Mouse (Mus musculus) forebrain, postnatal 0 days (tissue): ENCODE measurements around the gene Rufy4. TPM values are rescaled to one million over a fixed set of nuclear protein-coding genes. Genes with fewer than 3 reads are reported as not detected.

ENCODE experiments used
- ATAC-seq: fragments of 200-750 bp; cut with Nextera tagmentation; 2 replicates; pipeline ENCODE4 v1.8.0; 2017; ENCODE audit warnings: mild to moderate bottlenecking, moderate library complexity
- DNase-seq: peaks from one replicate; pipeline ENCODE4 v3.0.0-alpha.2; 2015
- H3K27ac ChIP-seq: fragments of 300-500 bp; sonication (generic); 2 replicates; pipeline ENCODE4 v1.5.1; 2014; ENCODE audit warnings: low read depth, mild to moderate bottlenecking, antibody characterized with exemption, low read length, moderate library complexity, mixed read lengths
- H3K27me3 ChIP-seq: fragments of 300-500 bp; sonication (generic); 2 replicates; pipeline ENCODE4 v1.6.1; 2014; ENCODE audit warnings: mild to moderate bottlenecking, low read length, mixed read lengths; ENCODE audit not compliant: insufficient read depth
- H3K36me3 ChIP-seq: fragments of 300-500 bp; sonication (generic); 2 replicates; pipeline ENCODE4 v1.6.1; 2014; ENCODE audit warnings: mild to moderate bottlenecking, moderate library complexity; ENCODE audit not compliant: insufficient read depth
- H3K4me1 ChIP-seq: fragments of 300-500 bp; sonication (generic); 2 replicates; pipeline ENCODE4 v1.6.1; 2014; ENCODE audit warnings: antibody characterized with exemption; ENCODE audit not compliant: insufficient read depth
- H3K4me2 ChIP-seq: fragments of 300-500 bp; sonication (generic); 2 replicates; pipeline ENCODE4 v1.6.1; 2014; ENCODE audit warnings: low read depth, mild to moderate bottlenecking, moderate library complexity
- H3K4me3 ChIP-seq: fragments of 300-500 bp; sonication (generic); 2 replicates; pipeline ENCODE4 v1.5.1; 2014; ENCODE audit warnings: low read depth, low read length, mixed read lengths
- H3K9ac ChIP-seq: fragments of 300-500 bp; sonication (generic); 2 replicates; pipeline ENCODE4 v1.6.1; 2014; ENCODE audit warnings: mild to moderate bottlenecking
- H3K9me3 ChIP-seq: fragments of 300-500 bp; sonication (generic); 2 replicates; pipeline ENCODE4 v1.6.1; 2016; ENCODE audit warnings: low read length
- CTCF ChIP-seq: sonication (generic); IDR thresholded peaks from 2 replicates; pipeline ENCODE4 v1.5.1; 2016; ENCODE audit warnings: antibody characterized with exemption, control low read depth, low read depth
- WGBS: fragments of 180-500 bp; shearing (Covaris S2); extraction: QIAGEN DNeasy Blood & Tissue Kit; methylation state at CpG from one replicate; pipeline ENCODE4 v1.1.7; 2014; 5-methylcytosine and 5-hydroxymethylcytosine counted together
- polyA plus RNA-seq: library from polyadenylated mRNA; unstranded; fragments of >200 nt; fragmentation: Nextera tagmentation; extraction: Ambion mirVana; gene quantifications from 2 replicates; pipeline ENCODE4 v1.2.1, GENCODE M21; 2015
- total RNA-seq: library from RNA; depleted of rRNA; stranded (reverse); fragments of >200 nt; gene quantifications from 2 replicates; pipeline ENCODE4 v1.2.3, GENCODE M21; 2014; rRNA removed

The Rufy4 gene
- total RNA-seq: 0.15 TPM in 1 of 2 replicates, not detected in the other
- 0.08 and 0.13 TPM in 2 replicates for polyA plus RNA-seq

DNA sequence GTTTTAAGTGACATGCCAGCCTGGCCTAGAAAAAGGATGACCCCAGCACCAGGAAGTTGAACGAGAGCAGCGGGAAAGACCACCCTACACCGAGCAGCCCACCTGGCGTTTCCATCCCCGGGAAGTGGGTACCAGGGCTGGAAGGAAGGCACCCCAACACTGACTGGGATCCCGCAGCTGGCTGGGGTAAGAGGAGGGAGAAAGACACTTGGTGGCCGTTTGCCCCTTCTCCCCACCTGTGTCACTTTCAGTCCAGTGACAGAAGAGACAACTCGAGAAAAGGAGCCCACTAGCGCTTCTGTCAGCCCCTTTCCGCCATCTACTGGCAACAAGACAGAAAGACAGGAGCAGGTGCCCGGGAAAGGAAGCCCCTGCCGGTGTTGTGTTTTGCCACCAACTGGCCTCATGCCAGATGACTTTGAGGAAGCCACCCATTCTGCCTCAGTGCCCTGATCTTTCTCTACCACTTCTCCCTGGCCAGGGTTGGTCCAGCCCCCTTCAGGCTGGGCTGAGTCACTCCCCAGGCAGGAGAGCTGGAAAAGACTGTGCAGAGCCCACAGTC lies at the start of gene Rufy4:
TSS of gene Rufy4 (plus strand) at position 551 of the 562 bp plus-strand sequence.
- Histone ChIP-seq H3K9ac (peak within 1 kb of the TSS; percentile 25), H3K4me2 (peak within 1 kb of the TSS; percentile 78), H3K9me3 (no peaks in the 10 kb centered on the region), H3K27ac (no peak within 1 kb of the TSS), H3K4me1 (0 out of 2 replicates have a peak, but pooled peaks cover 6% of the 10 kb centered on the region), H3K27me3 (peaks cover 11% of the 10 kb centered on the region), H3K36me3 (no peaks in the 10 kb centered on the region), H3K4me3 (peak within 1 kb of the TSS; percentile 43)
- WGBS: under 1% methylated on average over 12 of the region's 12 CpGs
- peak; percentile 85 for TF ChIP-seq CTCF
- peak; percentile 81 for DNase-seq
- peak; percentile 66 for ATAC-seq

DNA sequence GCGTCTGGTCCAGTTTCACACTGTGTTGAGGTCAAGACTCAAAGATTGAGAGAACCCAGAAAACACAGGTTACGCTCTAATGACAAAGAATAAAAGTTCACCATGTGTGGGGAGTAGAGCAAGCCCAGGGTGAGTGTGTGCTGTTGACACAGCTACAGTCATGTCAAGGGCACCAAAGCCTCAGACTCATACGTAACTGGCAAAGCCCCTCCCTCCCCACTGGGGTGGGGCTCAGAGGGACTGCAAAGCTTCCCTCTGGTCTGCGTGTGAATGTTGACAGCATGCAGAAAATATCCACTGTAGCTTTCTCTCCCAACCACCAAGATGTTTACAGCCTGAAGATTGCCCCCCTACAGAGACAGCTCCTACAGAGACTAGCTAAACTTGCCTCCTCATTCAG lies 49.1 kb upstream of the Rufy4 start:
- no peak for TF ChIP-seq CTCF
- Histone ChIP-seq H3K27ac (no peak overlapping the region), H3K36me3 (no peaks in the 10 kb centered on the region), H3K4me2 (no peak overlapping the region), H3K9ac (no peak overlapping the region), H3K9me3 (no peaks in the 10 kb centered on the region), H3K27me3 (no peaks in the 10 kb centered on the region), H3K4me1 (no peaks in the 10 kb centered on the region), H3K4me3 (no peak overlapping the region)
- ATAC-seq: no peak
- no peak for DNase-seq
- WGBS: 86% methylated on average over 4 of the region's 4 CpGs

DNA sequence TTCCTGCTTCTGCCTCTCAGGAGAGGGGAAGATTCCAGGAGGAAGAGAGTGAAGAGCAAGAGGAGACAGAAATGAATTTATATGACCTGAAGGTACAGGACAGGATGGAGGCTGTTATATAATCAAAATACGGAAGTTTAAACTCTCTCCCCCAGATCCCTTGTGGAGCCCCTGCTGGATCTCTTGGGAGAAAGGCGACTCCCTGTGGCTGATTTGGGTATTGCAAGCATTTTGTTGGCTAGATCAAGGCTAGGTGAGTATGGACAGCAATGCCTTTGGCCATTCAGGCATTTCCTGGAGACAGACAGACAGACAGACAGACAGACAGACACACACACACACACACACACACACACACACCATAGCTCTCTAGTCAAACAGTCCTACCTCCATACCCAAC lies 48.0 kb upstream of the Rufy4 start:
- ATAC-seq (no peak), DNase-seq (peak; percentile 69)
- no peak overlapping the region for H3K9ac ChIP-seq
- no peaks in the 10 kb centered on the region for H3K4me1 ChIP-seq
- H3K36me3 ChIP-seq: no peaks in the 10 kb centered on the region
- H3K4me2 ChIP-seq: no peak overlapping the region
- no peak overlapping the region for H3K27ac ChIP-seq
- 10% methylated on average over 2 of the region's 2 CpGs for WGBS
- H3K9me3 ChIP-seq: no peaks in the 10 kb centered on the region
- H3K27me3 ChIP-seq: no peaks in the 10 kb centered on the region
- H3K4me3 ChIP-seq: no peak overlapping the region
- peak; percentile 77 for TF ChIP-seq CTCF

DNA sequence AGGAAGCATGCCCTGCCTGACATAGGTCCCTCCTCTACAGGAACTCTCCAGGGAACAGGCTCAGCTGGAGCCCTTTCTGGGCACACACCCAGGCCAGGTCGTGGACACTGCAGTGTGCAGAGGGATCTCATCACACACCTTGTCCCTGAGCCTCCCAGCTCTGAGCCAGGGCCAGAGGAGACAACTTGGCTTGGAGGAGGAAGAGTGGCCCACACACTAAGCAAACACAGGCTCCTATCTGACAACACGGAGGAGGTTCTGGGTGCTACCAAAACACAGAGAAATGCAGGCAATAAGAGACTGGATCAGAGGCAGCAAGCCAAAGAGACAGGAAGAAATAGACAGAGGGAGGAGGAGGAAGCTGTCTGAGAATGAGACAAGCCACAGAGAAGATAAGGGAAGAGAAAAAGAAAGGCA lies 43.8 kb upstream of the Rufy4 start:
- Histone ChIP-seq H3K4me2 (no peak overlapping the region), H3K27ac (no peak overlapping the region), H3K27me3 (no peaks in the 10 kb centered on the region), H3K4me1 (no peaks in the 10 kb centered on the region), H3K9ac (no peak overlapping the region), H3K9me3 (no peaks in the 10 kb centered on the region), H3K36me3 (no peaks in the 10 kb centered on the region), H3K4me3 (no peak overlapping the region)
- DNase-seq: no peak
- no peak for ATAC-seq
- TF ChIP-seq CTCF: no peak
- 51% methylated on average over 2 of the region's 2 CpGs for WGBS

DNA sequence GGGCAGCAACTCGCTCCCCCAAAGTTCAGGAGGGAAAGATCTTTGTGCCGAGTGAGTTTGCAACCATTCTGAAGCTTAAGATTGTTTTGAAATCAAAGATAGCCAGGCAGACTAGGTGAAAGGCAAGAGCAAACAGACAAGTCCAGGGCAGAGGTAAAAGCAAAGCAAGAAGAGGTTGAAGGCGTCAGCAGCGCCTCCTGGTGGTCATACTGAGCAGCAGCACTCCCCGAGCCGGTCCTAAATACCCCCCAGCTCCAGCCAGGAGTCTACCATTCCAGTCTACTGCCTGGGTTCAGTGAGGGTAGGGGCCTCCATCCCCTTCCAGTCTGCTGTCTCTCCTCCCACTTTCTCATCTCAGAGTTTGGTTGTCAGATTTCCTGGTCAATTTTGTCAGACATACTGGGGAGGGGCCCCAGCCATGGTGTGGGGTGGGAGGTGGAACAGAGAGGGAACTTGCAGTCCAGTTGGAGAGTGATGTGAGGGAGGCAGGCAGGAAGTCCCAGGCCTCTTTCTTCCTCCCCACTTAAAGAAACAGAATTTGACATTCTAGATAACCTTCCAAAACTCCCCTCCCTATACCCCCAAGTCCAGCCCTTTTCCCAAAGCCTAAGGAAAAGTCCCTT lies 42.4 kb upstream of the Rufy4 start:
- no peak overlapping the region for H3K4me3 ChIP-seq
- peak; percentile 66 for TF ChIP-seq CTCF
- H3K9me3 ChIP-seq: no peaks in the 10 kb centered on the region
- DNase-seq (peak; percentile 35), ATAC-seq (no peak)
- 21% methylated on average over 6 of the region's 6 CpGs for WGBS
- no peaks in the 10 kb centered on the region for H3K4me1 ChIP-seq
- H3K27ac ChIP-seq: no peak overlapping the region
- no peaks in the 10 kb centered on the region for H3K27me3 ChIP-seq
- no peak overlapping the region for H3K4me2 ChIP-seq
- H3K9ac ChIP-seq: no peak overlapping the region
- H3K36me3 ChIP-seq: no peaks in the 10 kb centered on the region

DNA sequence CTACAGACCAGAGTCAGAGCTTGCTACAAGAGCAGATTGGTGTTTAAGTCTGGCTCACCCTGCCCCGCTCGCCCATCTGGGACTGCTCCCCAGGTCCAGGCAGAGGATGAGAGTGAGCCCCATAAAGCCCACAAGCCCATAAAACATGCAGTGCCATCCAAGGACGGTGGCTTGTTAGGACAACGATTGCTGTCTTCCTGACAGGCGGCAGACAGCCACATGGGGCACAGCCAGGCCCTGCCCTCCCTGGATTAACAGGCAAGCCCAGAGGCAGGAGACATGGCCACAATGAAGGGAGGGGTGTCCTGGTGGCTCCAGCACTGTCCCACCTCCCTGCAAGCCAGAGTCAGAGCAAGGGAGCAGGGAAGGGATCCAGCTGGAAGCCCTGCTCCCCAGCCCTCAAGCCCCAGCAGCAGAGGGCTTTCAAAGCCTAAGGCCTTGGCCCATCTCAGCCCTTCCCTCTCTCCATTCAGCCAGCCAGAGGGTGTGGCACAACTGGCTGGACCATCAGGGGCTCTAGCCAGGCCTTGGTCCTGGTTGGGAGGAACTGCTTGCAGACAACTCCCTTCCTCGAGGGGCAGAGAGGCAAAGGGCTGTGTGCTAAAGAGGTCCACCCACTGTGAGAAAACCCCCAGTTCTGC lies 41.2 kb upstream of the Rufy4 start:
- ATAC-seq: peak; percentile 32; the same call in 1 of the 2 replicates
- Histone ChIP-seq H3K9ac (no peak overlapping the region), H3K27ac (no peak overlapping the region), H3K9me3 (no peaks in the 10 kb centered on the region), H3K4me1 (no peaks in the 10 kb centered on the region), H3K4me2 (no peak overlapping the region), H3K36me3 (no peaks in the 10 kb centered on the region), H3K4me3 (no peak overlapping the region), H3K27me3 (no peaks in the 10 kb centered on the region)
- WGBS: 66% methylated on average over 6 of the region's 6 CpGs
- no peak for TF ChIP-seq CTCF
- no peak for DNase-seq

DNA sequence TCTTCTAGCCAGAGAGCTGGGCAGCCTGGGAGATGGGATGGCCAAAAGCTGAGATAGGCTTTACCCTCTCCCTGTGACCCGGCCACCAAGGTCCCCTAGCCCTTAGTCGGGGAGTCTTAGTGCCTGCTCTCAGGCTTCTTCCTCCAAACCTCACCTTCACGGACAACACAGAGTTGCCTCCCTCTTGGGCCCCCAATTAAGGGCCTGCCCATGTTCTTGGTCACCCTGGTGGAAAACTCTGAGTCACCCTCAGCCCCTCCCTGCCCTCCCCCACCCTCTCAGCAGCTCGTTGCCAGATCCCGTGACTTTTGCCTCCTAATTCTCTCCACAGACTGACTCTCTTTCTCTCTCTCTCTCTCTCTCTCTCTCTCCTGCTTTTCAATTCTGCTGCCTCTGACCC lies 40.6 kb upstream of the Rufy4 start:
- DNase-seq (no peak), ATAC-seq (no peak)
- H3K36me3 ChIP-seq: no peaks in the 10 kb centered on the region
- H3K27me3 ChIP-seq: no peaks in the 10 kb centered on the region
- H3K4me1 ChIP-seq: no peaks in the 10 kb centered on the region
- H3K27ac ChIP-seq: no peak overlapping the region
- H3K9me3 ChIP-seq: no peaks in the 10 kb centered on the region
- TF ChIP-seq CTCF: no peak
- no peak overlapping the region for H3K4me2 ChIP-seq
- 58% methylated on average over 5 of the region's 5 CpGs for WGBS
- H3K4me3 ChIP-seq: no peak overlapping the region
- H3K9ac ChIP-seq: no peak overlapping the region
